In genomic region chr4:55477933-55478332, GRCm38 (mm10) we compare ENCODE assay signal across 8 mouse cellular contexts. TPM values are rescaled to one million over a fixed set of nuclear protein-coding genes. Genes with fewer than 3 reads are reported as not detected.
DNase-seq lines count a peak whose midpoint lies in the region; ATAC-seq and TF ChIP-seq lines count a peak whose summit lies in the region.

No protein-coding gene starts in this region.

- no peaks in the 10 kb centered on the region for H3K36me3 ChIP-seq in heart, adult 2 months (ENCODE audit: control insufficient read depth, insufficient read depth, low read length)
- H3K36me3 ChIP-seq in midbrain, embryonic 15.5 days (replicated peaks) = no peaks in the 10 kb centered on the region

- H3K27me3 ChIP-seq in heart, adult 2 months (ENCODE audit: control insufficient read depth, insufficient read depth, low read length) = no peaks in the 10 kb centered on the region
- H3K27me3 ChIP-seq in midbrain, embryonic 15.5 days (replicated peaks) = no peaks in the 10 kb centered on the region

- DNase-seq in heart, adult 2 months = peak; percentile 20 to 38
- DNase-seq in heart, adult 9 months (ENCODE audit: low spot score in 2 of 2) = no peak
- peak; percentile 44 for DNase-seq in A20 (ENCODE audit: low read depth, low spot score)
- peak; percentile 52 for DNase-seq in brain, adult 2 months (ENCODE audit: low read depth, low spot score)
- DNase-seq in forelimb bud, embryonic 11.5 days (ENCODE audit: low read depth, low spot score) = peak; percentile 32
- DNase-seq in kidney, postnatal 4 days = peak; percentile 63 to 72
- no peak for DNase-seq in T-cell, adult 2 months (ENCODE audit: low spot score)

- H3K9ac ChIP-seq in heart, adult 2 months (ENCODE audit: low read depth, low read length) = no peak overlapping the region
- H3K9ac ChIP-seq in midbrain, embryonic 15.5 days = no peak overlapping the region

- H3K4me1 ChIP-seq in heart, adult 2 months (ENCODE audit: control insufficient read depth, insufficient read depth, low read length) = no peaks in the 10 kb centered on the region
- peaks cover 12% of the 10 kb centered on the region; the same call in 1 of the 2 replicates for H3K4me1 ChIP-seq in midbrain, embryonic 15.5 days

- no peak for TF ChIP-seq EP300 in heart, adult 2 months (IDR thresholded peaks at IDR 0.05; ENCODE audit: insufficient read depth, low read depth, low read length)

- H3K79me2 ChIP-seq in heart, adult 2 months (replicated peaks; ENCODE audit: control insufficient read depth, insufficient read depth, low read length) = no peaks in the 10 kb centered on the region

- intact Hi-C loops in heart, adult 2 months (cut with DNase I) = loop anchor here (10.0 kb wide), 1 partner anchor 1017 kb away; no protein-coding TSS in a partner anchor

- TF ChIP-seq CTCF in heart, adult 2 months (IDR thresholded peaks at IDR 0.05) = peak; percentile 56

- no peak overlapping the region for H3K4me2 ChIP-seq in midbrain, embryonic 15.5 days

- no peak overlapping the region for H3K27ac ChIP-seq in heart, adult 2 months
- no peak overlapping the region for H3K27ac ChIP-seq in midbrain, embryonic 15.5 days

- no peak overlapping the region for H3K4me3 ChIP-seq in heart, adult 2 months
- no peak overlapping the region for H3K4me3 ChIP-seq in midbrain, embryonic 15.5 days

- no peaks in the 10 kb centered on the region for H3K9me3 ChIP-seq in midbrain, embryonic 15.5 days

- TF ChIP-seq POLR2A in heart, adult 2 months (IDR thresholded peaks at IDR 0.05; ENCODE audit: insufficient read depth, low read depth, low read length) = no peak

- 33% methylated on average over 4 of the region's 4 CpGs for WGBS in heart, adult 2 months
- WGBS in midbrain, embryonic 15.5 days = 37% methylated on average over 4 of the region's 4 CpGs

- ATAC-seq in midbrain, embryonic 15.5 days (replicated peaks) = peak; percentile 67

RNA-seq across cellular contexts. Expression of gene Klf4, which starts 54.3 kb away (rescaled TPM):
- total RNA-seq in heart, adult 2 months (2021) = 10 to 100 TPM; 35.6 to 43.4 TPM
- polyA plus RNA-seq in heart, adult 2 months (2012; rRNA removed) = 17.5 and 27.2 TPM in 2 replicates
- polyA plus RNA-seq in midbrain, embryonic 15.5 days (2015; fragmentation: Nextera tagmentation; extraction: Ambion mirVana) = 2.6 and 3.0 TPM in 2 replicates

Comparison
In these comparisons a context has a peak if more than half of its experiments do, and no peak if none do; other contexts are left out.
1. DNase-seq: peak in heart, adult 2 months (2 of 2), A20 (single experiment), brain, adult 2 months (single experiment), forelimb bud, embryonic 11.5 days (single experiment) and kidney, postnatal 4 days (2 of 2); none in heart, adult 9 months (0 of 2) and T-cell, adult 2 months (single experiment).